Mouse (Mus musculus): ENCODE data around the gene Bcl2l15. TPM values are rescaled to one million over a fixed set of nuclear protein-coding genes. Genes with fewer than 3 reads are reported as not detected.

The Bcl2l15 gene
- not detected for polyA plus RNA-seq (2014; fragmentation: Illumina TruSeq; extraction: RNeasy Lipid Tissue Mini Kit (QIAGEN cat#74804); ENCODE audit: insufficient read depth, low read depth, low replicate concordance)

DNA sequence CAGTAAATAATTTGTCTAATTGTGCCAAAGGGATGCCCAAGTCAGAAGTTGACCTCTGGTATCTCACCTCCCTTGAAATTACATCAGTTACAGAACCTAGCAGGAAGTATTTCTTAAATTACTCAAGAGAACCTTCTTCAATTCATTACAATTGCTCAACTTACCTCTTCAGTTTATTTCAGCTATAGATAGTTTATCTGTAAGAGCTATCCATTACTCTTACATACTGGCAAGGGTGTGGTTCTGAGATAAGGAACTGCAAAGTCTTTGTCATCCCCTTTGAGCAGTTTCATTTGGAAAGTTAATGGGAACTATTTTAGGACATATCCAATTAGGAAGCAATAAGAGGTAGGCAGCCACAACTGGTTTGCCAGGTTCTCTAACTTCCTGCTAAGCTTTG, at the start of gene Bcl2l15:
Bcl2l15 (plus strand) TSS at position 176 of the 400 bp plus-strand sequence.

DNA sequence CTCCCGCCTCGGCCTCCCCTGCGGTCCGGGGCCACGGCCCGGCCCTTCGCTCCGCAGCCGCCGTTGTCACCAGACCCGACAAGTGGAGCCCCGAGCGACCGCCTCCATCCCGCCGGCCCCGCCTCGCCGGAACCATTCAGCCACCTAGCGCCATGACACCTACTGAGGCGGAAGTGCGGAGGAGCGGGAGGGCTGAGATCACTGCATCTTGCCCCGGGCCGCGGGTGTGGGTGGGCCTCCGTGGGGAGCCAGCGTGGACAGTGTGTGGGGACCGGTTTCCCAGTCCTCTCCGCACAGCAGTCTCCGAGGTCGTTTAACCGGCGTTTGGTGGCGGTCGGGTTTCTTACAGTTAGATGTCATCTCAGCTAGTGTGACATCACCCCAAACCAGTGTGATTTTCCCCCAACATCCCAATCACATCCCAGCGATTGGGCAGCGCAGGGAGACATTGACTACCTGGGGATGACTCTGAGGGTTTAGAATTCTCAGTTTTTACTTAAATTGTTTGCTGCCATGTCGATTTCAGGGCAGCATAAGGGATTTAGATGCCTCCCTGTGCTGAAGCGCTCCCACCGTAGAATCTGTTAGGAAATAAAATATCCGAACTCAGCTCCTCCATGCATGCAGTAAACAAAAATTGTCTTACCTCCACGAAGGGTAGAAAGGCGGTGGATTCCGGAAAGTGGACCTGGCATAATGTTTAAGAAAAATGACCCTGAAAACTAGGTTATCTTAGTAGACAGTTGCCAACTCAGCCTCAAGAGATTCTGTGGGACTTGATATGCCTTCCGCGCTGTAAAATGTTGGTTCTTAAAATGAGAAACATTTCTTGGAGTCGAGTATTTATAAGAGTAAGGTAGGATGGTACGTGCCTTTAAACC, 40.9 kb upstream of the Bcl2l15 start, which contains the start of gene Hipk1:
Hipk1 (minus strand) TSS at position 334 of the 881 bp plus-strand sequence.

DNA sequence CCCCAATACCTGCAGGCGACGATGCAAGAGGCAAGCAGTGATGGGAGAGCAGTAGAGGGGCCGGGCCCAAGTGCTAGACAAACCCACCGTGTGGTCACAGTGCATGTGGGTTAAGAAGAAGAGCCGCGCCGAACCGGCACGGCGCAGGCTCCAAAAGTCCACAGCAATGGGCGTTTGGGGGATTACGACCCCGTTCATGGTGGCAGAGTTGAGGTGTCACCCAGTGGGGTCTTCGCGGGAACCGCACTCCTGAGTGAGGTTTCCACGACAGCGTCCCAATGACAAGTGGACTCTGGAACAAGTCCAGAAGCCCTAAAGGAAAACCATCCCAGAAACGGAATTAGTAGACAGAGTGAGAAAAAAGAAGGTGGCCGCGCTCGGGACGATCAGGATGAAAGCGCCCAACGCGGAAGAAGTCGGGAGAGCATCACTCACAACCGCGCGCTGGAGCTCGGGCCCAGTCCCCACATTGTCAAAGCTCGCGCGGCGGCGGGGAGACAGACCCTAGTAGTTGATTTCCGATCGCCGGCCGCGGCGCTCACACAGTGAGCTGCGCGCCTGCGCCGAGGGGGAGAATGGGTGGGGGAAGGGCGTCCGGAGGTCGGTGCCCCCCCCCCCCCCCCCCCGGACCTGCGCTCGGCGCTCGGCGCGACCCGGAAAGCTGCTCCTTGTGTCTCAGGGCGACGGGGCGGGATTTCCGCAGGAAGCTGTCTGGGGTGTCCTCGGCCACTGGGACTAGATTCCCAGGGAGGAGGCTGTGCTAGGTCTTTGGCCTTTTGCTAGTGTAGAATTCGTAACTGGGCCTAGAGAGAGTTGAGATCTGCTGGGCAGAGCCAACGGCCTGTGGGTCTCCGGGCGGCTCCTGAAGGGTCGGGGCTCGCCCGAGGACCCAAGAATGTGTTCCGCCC, 23.3 kb upstream of the Bcl2l15 start, which contains the start of the genes Dclre1b, Ap4b1 and Gm43064:
Dclre1b (minus strand) TSS at position 554 of the 908 bp plus-strand sequence.
Ap4b1 (plus strand) TSS at position 630 of the 908 bp plus-strand sequence.
Gm43064 (plus strand) TSS at position 683 of the 908 bp plus-strand sequence.

DNA sequence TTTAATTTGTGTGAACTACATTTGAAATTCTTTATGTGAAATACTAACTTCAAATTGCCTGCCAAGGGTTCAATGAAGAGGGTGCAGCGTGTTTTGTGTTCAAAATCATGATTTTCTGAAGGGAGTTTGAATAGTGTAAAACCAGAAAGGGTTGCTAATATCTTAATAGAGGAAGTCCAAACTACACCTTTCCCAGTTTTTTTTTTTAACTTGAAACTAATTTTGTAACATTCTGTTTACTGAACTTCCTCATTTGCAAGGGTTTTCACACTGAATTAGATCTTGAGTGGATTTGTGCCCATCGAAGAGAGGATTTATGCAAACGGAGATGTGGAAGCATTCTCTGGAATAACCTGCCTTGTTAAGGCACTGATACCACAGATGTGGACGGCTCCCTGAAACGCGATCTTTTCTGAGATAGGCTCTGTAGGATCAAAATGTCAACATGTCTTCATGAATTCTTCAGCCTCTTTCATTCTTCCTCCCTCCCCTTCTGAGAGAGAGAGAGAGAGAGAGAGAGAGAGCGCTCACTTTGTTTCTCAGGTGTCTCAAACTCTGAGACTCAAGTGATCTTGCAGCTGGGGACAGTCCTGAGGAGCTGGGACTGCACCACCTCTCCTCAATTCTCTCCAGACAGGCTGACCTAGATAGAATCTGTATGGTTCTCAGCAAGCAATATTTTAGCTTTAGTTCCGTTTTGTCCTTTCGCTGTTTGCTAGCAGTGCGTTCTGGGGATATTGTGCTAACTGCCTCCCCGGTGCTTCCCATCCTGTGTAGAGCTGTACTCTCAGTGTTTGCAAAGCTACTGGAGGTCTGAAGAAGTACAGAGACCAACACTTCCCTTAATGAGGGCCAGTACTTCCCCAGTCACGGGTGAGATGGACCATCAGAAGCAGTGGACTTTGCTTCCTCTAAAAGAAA, 26.7 kb downstream of the Bcl2l15 start, which contains the start of gene Ptpn22:
Ptpn22 (plus strand) TSS at position 915 of the 921 bp plus-strand sequence.

Other genes with a start within 250 kb of the Bcl2l15 start
- not detected for gene Atg4a-ps, start 186.5 kb upstream of the Bcl2l15 start, polyA plus RNA-seq (2014; fragmentation: Illumina TruSeq; extraction: RNeasy Lipid Tissue Mini Kit (QIAGEN cat#74804); ENCODE audit: insufficient read depth, low read depth, low replicate concordance)
- 46.2 TPM for gene Olfml3, start 94.6 kb upstream of the Bcl2l15 start, polyA plus RNA-seq (2014; fragmentation: Illumina TruSeq; extraction: RNeasy Lipid Tissue Mini Kit (QIAGEN cat#74804); ENCODE audit: insufficient read depth, low read depth, low replicate concordance)
- gene Gm10964, start 93.2 kb upstream of the Bcl2l15 start, polyA plus RNA-seq (2014; fragmentation: Illumina TruSeq; extraction: RNeasy Lipid Tissue Mini Kit (QIAGEN cat#74804); ENCODE audit: insufficient read depth, low read depth, low replicate concordance), result not detected
- gene Hipk1, start 41.0 kb upstream of the Bcl2l15 start, polyA plus RNA-seq (2014; fragmentation: Illumina TruSeq; extraction: RNeasy Lipid Tissue Mini Kit (QIAGEN cat#74804); ENCODE audit: insufficient read depth, low read depth, low replicate concordance), result 24.4 TPM
- gene Dclre1b, start 23.2 kb upstream of the Bcl2l15 start, polyA plus RNA-seq (2014; fragmentation: Illumina TruSeq; extraction: RNeasy Lipid Tissue Mini Kit (QIAGEN cat#74804); ENCODE audit: insufficient read depth, low read depth, low replicate concordance), result 4.7 TPM
- gene Ap4b1, start 23.1 kb upstream of the Bcl2l15 start, polyA plus RNA-seq (2014; fragmentation: Illumina TruSeq; extraction: RNeasy Lipid Tissue Mini Kit (QIAGEN cat#74804); ENCODE audit: insufficient read depth, low read depth, low replicate concordance), result 7.8 TPM
- gene Gm43064, start 23.0 kb upstream of the Bcl2l15 start, polyA plus RNA-seq (2014; fragmentation: Illumina TruSeq; extraction: RNeasy Lipid Tissue Mini Kit (QIAGEN cat#74804); ENCODE audit: insufficient read depth, low read depth, low replicate concordance), result not detected
- gene Ptpn22, start 27.2 kb downstream of the Bcl2l15 start, polyA plus RNA-seq (2014; fragmentation: Illumina TruSeq; extraction: RNeasy Lipid Tissue Mini Kit (QIAGEN cat#74804); ENCODE audit: insufficient read depth, low read depth, low replicate concordance), result 7.4 TPM
- gene Rsbn1, start 81.5 kb downstream of the Bcl2l15 start, polyA plus RNA-seq (2014; fragmentation: Illumina TruSeq; extraction: RNeasy Lipid Tissue Mini Kit (QIAGEN cat#74804); ENCODE audit: insufficient read depth, low read depth, low replicate concordance), result 6.1 TPM
- 14.2 TPM for gene Phtf1, start 135.5 kb downstream of the Bcl2l15 start, polyA plus RNA-seq (2014; fragmentation: Illumina TruSeq; extraction: RNeasy Lipid Tissue Mini Kit (QIAGEN cat#74804); ENCODE audit: insufficient read depth, low read depth, low replicate concordance)

Data from lung, adult 10 weeks (tissue).